Mouse (Mus musculus) urinary bladder, adult 2 months (tissue): Measurements from ENCODE around the gene Astn2. TPM values are rescaled to one million over a fixed set of nuclear protein-coding genes. Genes with fewer than 3 reads are reported as not detected.

Experiments
- DNase-seq: peaks from one replicate; pipeline ENCODE4 v3.0.0; 2022; ENCODE audit warnings: low spot score
- polyA plus RNA-seq: library from polyadenylated mRNA; depleted of rRNA; stranded (reverse); fragments of >200 nt; gene quantifications from 2 replicates; pipeline ENCODE4 v1.2.3, GENCODE M21; 2012

Gene Astn2
- polyA plus RNA-seq, 1 experiment, result 2.1 TPM

DNA sequence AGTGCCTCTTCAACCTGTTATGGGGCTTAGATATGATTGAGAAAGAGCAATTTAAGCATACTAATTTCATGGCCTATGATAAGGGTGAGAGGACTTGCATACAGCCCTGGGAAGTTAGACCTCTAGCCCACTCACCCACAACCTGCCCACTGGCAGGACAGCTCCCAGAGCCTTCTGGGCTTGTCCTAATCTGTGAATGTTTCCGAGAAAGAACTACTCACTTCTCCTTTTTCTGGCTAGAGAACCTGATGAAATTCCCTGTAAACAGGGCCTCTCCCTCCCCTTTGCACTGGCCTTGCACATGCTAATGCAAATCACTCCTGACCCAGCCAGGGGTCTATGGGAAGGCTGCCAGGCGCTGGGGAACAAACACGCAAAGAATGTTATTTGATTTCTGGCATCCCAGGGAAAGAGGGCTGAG is 983.9 kb downstream of the Astn2 start:
- DNase-seq, result no peak

DNA sequence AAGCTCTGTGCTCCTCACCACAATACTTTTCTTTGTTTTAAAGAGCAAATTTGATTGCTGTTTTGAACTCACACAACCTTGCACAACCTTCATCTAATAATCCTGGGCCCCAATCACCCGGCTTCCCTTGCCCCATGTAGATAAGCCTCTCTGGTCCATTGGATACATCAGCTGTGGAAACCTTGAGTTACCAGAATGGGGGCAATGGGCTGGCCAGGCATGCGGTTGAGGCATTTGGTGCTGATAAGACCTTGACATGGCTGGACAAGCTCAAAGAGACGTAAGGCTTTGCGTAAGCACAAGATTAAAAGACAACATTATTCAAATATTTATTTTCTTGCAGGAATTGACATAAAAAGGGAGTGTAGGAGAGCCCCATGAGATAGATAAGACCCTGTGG is 988.9 kb downstream of the Astn2 start:
- DNase-seq, result no peak

- no peak for DNase-seq
These were observed 1001.4 kb downstream of the Astn2 start for GRCm38 (mm10) chr4:65402836-65403634.

DNA sequence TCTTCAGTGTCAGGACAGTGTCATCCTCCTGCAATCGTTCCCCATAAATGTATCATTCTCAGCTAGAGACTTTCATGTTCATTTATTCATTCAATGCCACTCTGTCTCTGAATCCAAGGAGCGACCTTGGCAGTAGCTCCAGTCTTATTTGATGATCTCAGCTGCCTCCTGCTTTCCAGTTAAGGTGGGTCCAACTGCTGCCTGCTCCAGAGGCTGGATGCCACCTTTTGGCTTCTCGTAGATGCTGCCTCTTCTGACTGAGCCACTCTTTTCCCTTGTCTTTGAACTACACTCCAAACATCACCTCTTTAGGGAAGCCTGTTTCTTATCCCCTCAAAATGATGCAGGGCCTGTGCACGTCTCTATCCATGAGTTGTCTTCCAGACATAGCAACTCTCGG is 1002.1 kb downstream of the Astn2 start:
- no peak for DNase-seq

DNA sequence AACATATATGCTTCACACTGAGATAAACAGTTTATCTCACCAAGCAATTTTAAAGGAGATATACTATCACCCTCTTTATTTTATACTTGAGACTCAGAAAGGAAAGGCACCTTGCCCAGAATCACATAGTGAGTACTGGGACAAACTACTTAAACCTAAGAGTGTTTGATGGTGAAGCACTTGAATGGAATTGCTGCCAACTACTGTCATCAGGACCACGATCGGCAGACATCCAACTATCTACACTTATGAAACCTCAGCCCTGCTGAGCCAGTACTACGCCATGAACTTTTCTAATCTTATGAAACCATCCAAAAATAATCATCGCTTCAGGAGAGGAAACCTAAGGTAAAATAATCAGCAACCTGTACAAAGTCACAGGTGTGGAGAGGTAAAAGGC is 1005.0 kb downstream of the Astn2 start:
- DNase-seq, result no peak

GRCm38 (mm10) chr4:65396806-65397205 is 1007.6 kb downstream of the Astn2 start:
- no peak for DNase-seq

GRCm38 (mm10) chr4:65391001-65391400 is 1013.4 kb downstream of the Astn2 start:
- no peak for DNase-seq

GRCm38 (mm10) chr4:65383070-65383469 is 1021.3 kb downstream of the Astn2 start:
- no peak for DNase-seq

- no peak for DNase-seq
These were observed 1025.0 kb downstream of the Astn2 start for GRCm38 (mm10) chr4:65379461-65379860.

DNA sequence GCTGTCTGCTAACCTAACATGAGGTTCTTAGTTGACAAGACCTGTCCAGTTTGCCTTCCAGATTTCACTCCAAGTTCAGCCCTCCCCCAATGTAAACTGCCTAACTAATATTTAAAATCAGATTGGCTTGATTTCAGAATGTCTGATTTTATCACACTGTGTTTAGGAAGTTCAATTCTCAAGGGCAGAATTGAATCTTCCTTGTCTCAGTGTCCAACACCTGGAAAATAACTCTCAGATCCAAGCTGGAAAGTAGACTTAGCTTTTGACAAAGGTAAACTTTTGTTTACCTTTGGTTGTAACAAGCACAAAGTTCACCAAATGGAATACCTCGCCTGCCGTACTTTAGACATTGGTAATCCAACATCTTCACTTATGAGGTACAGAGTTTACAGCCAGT is 1027.8 kb downstream of the Astn2 start:
- DNase-seq, result no peak

- DNase-seq, result no peak
These were observed 1030.6 kb downstream of the Astn2 start for GRCm38 (mm10) chr4:65373841-65374240.

- no peak for DNase-seq
These were observed 1031.7 kb downstream of the Astn2 start for GRCm38 (mm10) chr4:65372731-65373130.

- no peak for DNase-seq
These were observed 1037.3 kb downstream of the Astn2 start for GRCm38 (mm10) chr4:65367135-65367534.

GRCm38 (mm10) chr4:65354580-65354979 is 1049.8 kb downstream of the Astn2 start:
- no peak for DNase-seq

GRCm38 (mm10) chr4:65350521-65350920 is 1053.9 kb downstream of the Astn2 start:
- no peak for DNase-seq

- DNase-seq, result no peak
These were observed 1062.6 kb downstream of the Astn2 start for GRCm38 (mm10) chr4:65341766-65342165.

- DNase-seq, result no peak
These were observed 1070.7 kb downstream of the Astn2 start for GRCm38 (mm10) chr4:65333718-65334117.
